8 mouse cellular contexts compared by ENCODE assay signal in genomic region chr17:48001586-48002361, GRCm38 (mm10). TPM values are rescaled to one million over a fixed set of nuclear protein-coding genes. Genes with fewer than 3 reads are reported as not detected.
DNase-seq lines count a peak whose midpoint lies in the region; ATAC-seq and TF ChIP-seq lines count a peak whose summit lies in the region.

No protein-coding gene starts in this region.

- TF ChIP-seq POLR2A in cerebellum, adult 2 months (IDR thresholded peaks at IDR 0.05; ENCODE audit: borderline replicate concordance, insufficient read depth, low read length), result peak; percentile 60; the same call in 1 of the 2 replicates

- no peak overlapping the region for H3K27ac ChIP-seq in cerebellum, adult 2 months (ENCODE audit: insufficient read depth, low read length)
- H3K27ac ChIP-seq in hindbrain, embryonic 14.5 days, result peak overlapping the region; percentile 73
- no peak overlapping the region for H3K27ac ChIP-seq in left cerebral cortex, adult 2 months
- peak overlapping the region; percentile 90 for H3K27ac ChIP-seq in stomach, embryonic 14.5 days (ENCODE audit: low read length)

- no peaks in the 10 kb centered on the region for H3K36me3 ChIP-seq in hindbrain, embryonic 14.5 days (replicated peaks; ENCODE audit: control insufficient read depth, insufficient read depth)
- no peaks in the 10 kb centered on the region for H3K36me3 ChIP-seq in megakaryocyte, embryonic 14.5 days (replicated peaks; ENCODE audit: low read length)
- H3K36me3 ChIP-seq in stomach, embryonic 14.5 days (ENCODE audit: control insufficient read depth, insufficient read depth, low read length), result no peaks in the 10 kb centered on the region

- no peaks in the 10 kb centered on the region for H3K4me1 ChIP-seq in cerebellum, adult 2 months (ENCODE audit: control insufficient read depth, insufficient read depth, low read length)
- H3K4me1 ChIP-seq in hindbrain, embryonic 14.5 days (replicated peaks; ENCODE audit: control insufficient read depth, insufficient read depth, low read length), result peaks cover 6% of the 10 kb centered on the region; the same call in 1 of the 2 replicates
- H3K4me1 ChIP-seq in megakaryocyte, embryonic 14.5 days, result peaks cover 12% of the 10 kb centered on the region; the same call in 1 of the 2 replicates
- peaks cover 28% of the 10 kb centered on the region for H3K4me1 ChIP-seq in stomach, embryonic 14.5 days (ENCODE audit: control insufficient read depth, insufficient read depth, low read length)

- H3K9ac ChIP-seq in hindbrain, embryonic 14.5 days, result peak overlapping the region; percentile 48
- H3K9ac ChIP-seq in stomach, embryonic 14.5 days (replicated peaks; ENCODE audit: low read depth, low read length), result no peak overlapping the region

- H3K4me3 ChIP-seq in cerebellum, adult 2 months (replicated peaks; ENCODE audit: insufficient read depth, low read depth, low read length), result peak overlapping the region; percentile 52
- peak overlapping the region; percentile 27 for H3K4me3 ChIP-seq in hindbrain, embryonic 14.5 days (replicated peaks; ENCODE audit: low read length)
- H3K4me3 ChIP-seq in left cerebral cortex, adult 2 months, result peak overlapping the region; percentile 27
- peak overlapping the region; percentile 70 for H3K4me3 ChIP-seq in megakaryocyte, embryonic 14.5 days (replicated peaks)
- peak overlapping the region; percentile 16 for H3K4me3 ChIP-seq in stomach, embryonic 14.5 days (ENCODE audit: low read depth, low read length)

- H3K4me2 ChIP-seq in hindbrain, embryonic 14.5 days (replicated peaks), result peak overlapping the region; percentile 54
- peak overlapping the region; percentile 49 for H3K4me2 ChIP-seq in stomach, embryonic 14.5 days (replicated peaks; ENCODE audit: low read depth, low read length)

- ATAC-seq in hindbrain, embryonic 14.5 days (ENCODE audit: low FRiP score), result peak; percentile 88
- peak; percentile 90 for ATAC-seq in stomach, embryonic 14.5 days (ENCODE audit: insufficient number of reproducible peaks, insufficient read depth, low FRiP score, low read depth)

- H3K27me3 ChIP-seq in cerebellum, adult 2 months (ENCODE audit: control insufficient read depth, insufficient read depth, low read length), result no peaks in the 10 kb centered on the region
- H3K27me3 ChIP-seq in hindbrain, embryonic 14.5 days (ENCODE audit: control insufficient read depth, insufficient read depth, low read length), result no peaks in the 10 kb centered on the region
- peaks cover 22% of the 10 kb centered on the region for H3K27me3 ChIP-seq in megakaryocyte, embryonic 14.5 days (replicated peaks)
- no peaks in the 10 kb centered on the region for H3K27me3 ChIP-seq in stomach, embryonic 14.5 days (ENCODE audit: control insufficient read depth, insufficient read depth, low read length)

- H3K9me3 ChIP-seq in hindbrain, embryonic 14.5 days (ENCODE audit: control insufficient read depth, low read length), result no peaks in the 10 kb centered on the region
- no peaks in the 10 kb centered on the region for H3K9me3 ChIP-seq in megakaryocyte, embryonic 14.5 days
- H3K9me3 ChIP-seq in stomach, embryonic 14.5 days (ENCODE audit: control insufficient read depth, low read depth, low read length), result no peaks in the 10 kb centered on the region

- intact Hi-C loops in left cerebral cortex, adult 2 months (cut with DNase I), result no loop called here

- WGBS in cerebellum, adult 2 months, result 2% methylated on average over 21 of the region's 21 CpGs
- WGBS in hindbrain, embryonic 14.5 days, result 4% methylated on average over 21 of the region's 21 CpGs
- WGBS in stomach, embryonic 14.5 days, result 8% methylated on average over 21 of the region's 21 CpGs

- TF ChIP-seq CTCF in cerebellum, adult 2 months (IDR thresholded peaks at IDR 0.05; ENCODE audit: borderline replicate concordance, insufficient read depth, low read depth, low read length), result no peak
- no peak for TF ChIP-seq CTCF in left cerebral cortex, adult 2 months (IDR thresholded peaks at IDR 0.05)

- peak; percentile 11 to 28 for DNase-seq in spleen, postnatal 10 days (ENCODE audit: low spot score in 2 of 2)
- DNase-seq in spleen, adult 12 weeks (ENCODE audit: low spot score), result no peak
- DNase-seq in cerebellum, adult 2 months, result peak; percentile 52 to 67
- peak; percentile 85 for DNase-seq in gastrocnemius, adult 18-20 months (ENCODE audit: low spot score)
- peak; percentile 64 for DNase-seq in hindbrain, embryonic 14.5 days (ENCODE audit: low spot score)
- peak; percentile 14 to 24 for DNase-seq in left cerebral cortex, adult 2 months (ENCODE audit: extremely low spot score in 1 of 2, low spot score in 2 of 2)

RNA-seq across cellular contexts. Expression of gene 1700122O11Rik, which starts 36.3 kb away (rescaled TPM):
- not detected in 2 replicates for polyA plus RNA-seq in cerebellum, adult 2 months (2012; rRNA removed)
- not detected for total RNA-seq in gastrocnemius, adult 18-20 months (2021)
- not detected in 2 replicates for polyA plus RNA-seq in hindbrain, embryonic 14.5 days (2014; fragmentation: Nextera tagmentation; extraction: Ambion mirVana)
- total RNA-seq in left cerebral cortex, adult 2 months (2021), result not detected
- not detected in 2 replicates for polyA plus RNA-seq in megakaryocyte, embryonic 14.5 days (2012; ENCODE audit: insufficient read depth, low replicate concordance)
- not detected in 2 replicates for polyA plus RNA-seq in stomach, embryonic 14.5 days (2014; fragmentation: Nextera tagmentation; extraction: Ambion mirVana)

Comparison
In these comparisons a context has a peak if more than half of its experiments do, and no peak if none do; other contexts are left out.
1. H3K27ac ChIP-seq: peak in hindbrain, embryonic 14.5 days (single experiment) and stomach, embryonic 14.5 days (single experiment); none in cerebellum, adult 2 months (single experiment) and left cerebral cortex, adult 2 months (single experiment).
2. H3K4me3 ChIP-seq: peak in every context shown above with its lines; median percentile 70 in megakaryocyte, embryonic 14.5 days; 52 in cerebellum, adult 2 months; 27 in hindbrain, embryonic 14.5 days; 27 in left cerebral cortex, adult 2 months; 16 in stomach, embryonic 14.5 days.